Mouse (Mus musculus) forebrain, embryonic 13.5 days (tissue): ENCODE measurements at regions not wholly inside any gene's neighbourhood (a gene's known extent, or its start where the extent isn't known, plus 50 kb on each side); places are given as distances from the start of the nearest gene placed in this dataset.

Source experiments
- ATAC-seq: fragments of 200-750 bp; cut with Nextera tagmentation; 2 replicates; pipeline ENCODE4 v1.8.0; 2017
- H3K27ac ChIP-seq: fragments of 300-500 bp; sonication (generic); 2 replicates; pipeline ENCODE4 v1.5.1; 2015; ENCODE audit warnings: inconsistent platforms, mild to moderate bottlenecking, moderate library complexity
- H3K27me3 ChIP-seq: fragments of 300-500 bp; sonication (generic); 2 replicates; pipeline ENCODE4 v1.6.1; 2015; ENCODE audit warnings: mild to moderate bottlenecking, inconsistent platforms
- H3K36me3 ChIP-seq: fragments of 300-500 bp; sonication (generic); 2 replicates; pipeline ENCODE4 v1.6.1; 2015; ENCODE audit warnings: mild to moderate bottlenecking, inconsistent platforms; ENCODE audit not compliant: poor library complexity, severe bottlenecking
- H3K4me1 ChIP-seq: fragments of 300-500 bp; sonication (generic); 2 replicates; pipeline ENCODE4 v1.6.1; 2015; ENCODE audit warnings: inconsistent platforms
- H3K4me2 ChIP-seq: fragments of 300-500 bp; sonication (generic); 2 replicates; pipeline ENCODE4 v1.6.1; 2015; ENCODE audit warnings: inconsistent platforms, mild to moderate bottlenecking, moderate library complexity
- H3K4me3 ChIP-seq: fragments of 300-500 bp; sonication (generic); 2 replicates; pipeline ENCODE4 v1.5.1; 2015; ENCODE audit warnings: mild to moderate bottlenecking, inconsistent platforms
- H3K9ac ChIP-seq: fragments of 300-500 bp; sonication (generic); 2 replicates; pipeline ENCODE4 v1.6.1; 2015; ENCODE audit warnings: mild to moderate bottlenecking, inconsistent platforms
- H3K9me3 ChIP-seq: fragments of 300-500 bp; sonication (generic); replicated peaks from 2 replicates; pipeline ENCODE4 v1.6.1; 2016; ENCODE audit warnings: inconsistent platforms
- WGBS: fragments of 180-500 bp; shearing (Covaris S2); methylation state at CpG from one replicate; pipeline ENCODE4 v1.1.7; 2015; 5-methylcytosine and 5-hydroxymethylcytosine counted together

DNA sequence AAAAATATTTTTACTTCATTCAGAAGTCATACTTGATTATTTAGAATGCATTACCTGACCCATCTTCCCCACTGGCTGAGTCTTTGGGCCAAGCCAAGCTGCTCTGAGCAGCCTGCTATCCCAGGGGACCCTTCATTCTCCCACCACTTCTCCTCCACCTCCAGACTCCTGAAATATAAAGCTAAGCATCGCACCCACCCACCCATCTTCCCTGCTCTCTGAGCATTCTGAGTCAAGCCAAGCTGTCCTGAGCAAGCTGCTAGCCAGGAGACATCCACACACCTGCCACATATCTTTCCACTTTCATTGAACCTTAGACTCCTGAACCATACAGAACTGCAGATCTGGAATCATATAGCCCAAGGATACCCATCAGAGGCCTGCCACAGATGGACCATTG is 1456.2 kb upstream of the Adam24 start:
- no peaks in the 10 kb centered on the region for H3K4me1 ChIP-seq
- H3K4me2 ChIP-seq, result no peak overlapping the region
- ATAC-seq, result no peak
- H3K9me3 ChIP-seq, result no peaks in the 10 kb centered on the region
- H3K9ac ChIP-seq, result no peak overlapping the region
- no peak overlapping the region for H3K27ac ChIP-seq
- WGBS, result 91% methylated on average over 1 of the region's 1 CpGs
- no peak overlapping the region for H3K4me3 ChIP-seq
- no peaks in the 10 kb centered on the region for H3K36me3 ChIP-seq
- H3K27me3 ChIP-seq, result no peaks in the 10 kb centered on the region

- Histone ChIP-seq H3K4me2 (no peak overlapping the region), H3K27me3 (no peaks in the 10 kb centered on the region), H3K36me3 (no peaks in the 10 kb centered on the region), H3K9ac (no peak overlapping the region), H3K4me3 (no peak overlapping the region), H3K27ac (no peak overlapping the region), H3K9me3 (no peaks in the 10 kb centered on the region), H3K4me1 (no peaks in the 10 kb centered on the region)
- ATAC-seq, result no peak
Observed at GRCm38 (mm10) chr8:39227239-39227638, 1447.6 kb upstream of the Adam24 start.

DNA sequence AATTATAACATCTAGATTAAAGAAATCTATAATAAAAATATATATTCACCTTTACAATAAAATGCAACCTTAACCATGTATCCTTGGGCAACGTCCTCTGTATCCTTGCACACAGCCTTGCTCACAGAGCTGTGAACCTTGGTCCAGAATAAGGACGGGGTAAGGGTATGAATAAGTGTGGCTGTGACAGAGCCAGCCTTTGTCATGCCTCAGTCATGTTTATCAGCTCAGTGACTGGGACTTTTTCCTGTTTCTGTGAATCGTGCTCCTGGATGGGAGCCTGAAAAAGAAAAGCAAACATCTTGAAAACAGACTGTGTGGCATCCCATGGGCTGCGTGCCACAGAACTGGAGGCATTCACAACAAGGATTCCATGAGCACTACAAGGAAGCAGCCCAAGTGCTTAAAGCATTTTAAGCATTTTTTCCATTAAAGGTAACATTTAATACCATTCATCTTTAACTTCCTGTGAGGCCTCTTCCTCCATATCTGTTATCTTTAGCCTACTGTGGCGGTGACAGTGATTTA is 1405.8 kb upstream of the Adam24 start:
- no peaks in the 10 kb centered on the region for H3K27me3 ChIP-seq
- no peak overlapping the region for H3K9ac ChIP-seq
- no peak overlapping the region for H3K4me2 ChIP-seq
- no peak overlapping the region for H3K27ac ChIP-seq
- H3K9me3 ChIP-seq, result no peaks in the 10 kb centered on the region
- peak; percentile 75; the same call in 1 of the 2 replicates for ATAC-seq
- no peak overlapping the region for H3K4me3 ChIP-seq
- WGBS, result 74% methylated on average over 5 of the region's 5 CpGs
- no peaks in the 10 kb centered on the region for H3K36me3 ChIP-seq
- no peaks in the 10 kb centered on the region for H3K4me1 ChIP-seq

GRCm38 (mm10) chr8:39297548-39298306 is 1377.2 kb upstream of the Adam24 start:
- no peak overlapping the region for H3K27ac ChIP-seq
- no peaks in the 10 kb centered on the region for H3K9me3 ChIP-seq
- no peak for ATAC-seq
- no peak overlapping the region for H3K4me3 ChIP-seq
- WGBS, result 22% methylated on average over 12 of the region's 12 CpGs
- H3K4me1 ChIP-seq, result no peaks in the 10 kb centered on the region
- H3K27me3 ChIP-seq, result no peaks in the 10 kb centered on the region
- H3K9ac ChIP-seq, result no peak overlapping the region
- no peak overlapping the region for H3K4me2 ChIP-seq
- no peaks in the 10 kb centered on the region for H3K36me3 ChIP-seq

DNA sequence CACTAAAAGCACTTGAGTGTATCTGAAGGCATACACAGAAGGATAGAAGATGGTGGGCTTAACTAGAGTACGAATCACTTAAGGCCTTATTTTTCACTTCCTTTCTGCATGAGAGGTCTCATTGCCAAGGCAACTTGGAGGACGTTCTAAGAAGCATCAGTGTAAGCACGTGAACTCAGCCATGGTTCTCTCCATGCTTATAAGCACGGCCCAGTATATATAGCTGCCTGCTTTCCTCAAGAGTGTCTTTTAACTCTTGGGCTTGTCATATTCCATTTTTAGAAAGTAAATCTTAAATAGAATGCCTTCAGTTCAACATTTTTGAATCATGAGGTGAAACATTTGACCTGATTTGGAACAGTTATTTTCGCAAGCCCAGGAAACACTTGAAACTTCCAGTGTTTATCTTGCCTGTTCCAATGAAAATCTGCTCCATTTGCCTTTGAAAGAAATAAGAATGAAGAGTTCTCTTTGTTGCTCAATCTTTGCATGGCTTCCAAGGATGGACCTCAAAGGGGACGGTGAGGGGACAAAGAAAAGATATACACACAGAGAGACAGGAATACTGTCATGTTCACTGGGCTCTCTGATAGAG is 1371.0 kb upstream of the Adam24 start:
- Histone ChIP-seq H3K27me3 (no peaks in the 10 kb centered on the region), H3K4me3 (no peak overlapping the region), H3K9me3 (no peaks in the 10 kb centered on the region), H3K9ac (no peak overlapping the region), H3K4me1 (no peaks in the 10 kb centered on the region), H3K27ac (no peak overlapping the region), H3K4me2 (no peak overlapping the region), H3K36me3 (no peaks in the 10 kb centered on the region)
- 79% methylated on average over 6 of the region's 6 CpGs for WGBS
- no peak for ATAC-seq

GRCm38 (mm10) chr8:39313854-39314253 is 1361.0 kb upstream of the Adam24 start:
- Histone ChIP-seq H3K27me3 (no peaks in the 10 kb centered on the region), H3K36me3 (no peaks in the 10 kb centered on the region), H3K9ac (no peak overlapping the region), H3K27ac (no peak overlapping the region), H3K4me2 (no peak overlapping the region), H3K4me1 (no peaks in the 10 kb centered on the region), H3K4me3 (no peak overlapping the region), H3K9me3 (no peaks in the 10 kb centered on the region)
- no peak for ATAC-seq
- WGBS, result 69% methylated on average over 3 of the region's 3 CpGs

- no peak overlapping the region for H3K27ac ChIP-seq
- H3K4me1 ChIP-seq, result no peaks in the 10 kb centered on the region
- ATAC-seq, result no peak
- H3K27me3 ChIP-seq, result no peaks in the 10 kb centered on the region
- no peaks in the 10 kb centered on the region for H3K9me3 ChIP-seq
- 82% methylated on average over 10 of the region's 10 CpGs for WGBS
- H3K4me2 ChIP-seq, result no peak overlapping the region
- no peak overlapping the region for H3K4me3 ChIP-seq
- H3K36me3 ChIP-seq, result no peaks in the 10 kb centered on the region
- H3K9ac ChIP-seq, result no peak overlapping the region
Observed at GRCm38 (mm10) chr8:39315521-39316233, 1359.2 kb upstream of the Adam24 start.

DNA sequence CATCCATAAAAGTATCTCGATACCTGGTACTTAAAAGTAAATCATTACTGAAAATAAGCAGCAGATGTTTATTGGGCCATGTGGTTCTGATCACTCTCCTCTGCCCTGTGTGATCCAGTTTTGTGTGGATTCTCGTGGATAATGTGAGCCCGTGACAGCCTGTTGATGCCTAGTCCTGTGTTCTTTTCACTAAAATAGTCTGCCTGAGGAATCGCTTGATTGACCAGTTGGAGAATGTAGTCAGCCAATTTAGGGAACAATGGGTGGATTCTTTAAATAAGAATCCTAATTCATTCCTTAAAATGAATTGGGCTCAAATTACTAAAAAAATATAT is 1358.7 kb upstream of the Adam24 start:
- WGBS, result 43% methylated on average over 4 of the region's 4 CpGs
- no peaks in the 10 kb centered on the region for H3K9me3 ChIP-seq
- H3K4me2 ChIP-seq, result no peak overlapping the region

DNA sequence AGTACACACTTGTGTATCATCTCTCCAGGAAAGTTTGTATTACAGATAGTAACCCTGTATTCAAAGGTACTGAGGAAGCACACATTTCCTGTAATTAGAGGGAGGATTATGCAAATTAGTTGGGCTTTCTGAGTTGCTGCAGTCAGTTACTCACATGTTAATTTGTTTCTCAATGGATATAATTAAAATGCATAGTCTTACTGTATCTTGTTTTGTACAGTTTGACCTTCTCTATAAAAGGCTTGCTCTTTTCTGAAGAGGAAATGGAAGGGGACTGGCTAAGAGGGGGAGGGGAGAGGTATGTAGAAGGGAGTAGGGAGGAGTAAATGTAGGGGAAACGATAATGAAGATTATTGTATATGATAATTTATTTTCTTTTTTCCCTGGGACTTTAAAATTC is 1345.5 kb upstream of the Adam24 start:
- Histone ChIP-seq H3K9me3 (no peaks in the 10 kb centered on the region), H3K27me3 (no peaks in the 10 kb centered on the region), H3K9ac (no peak overlapping the region), H3K4me2 (no peak overlapping the region), H3K27ac (no peak overlapping the region), H3K4me3 (no peak overlapping the region), H3K36me3 (no peaks in the 10 kb centered on the region), H3K4me1 (no peaks in the 10 kb centered on the region)
- 57% methylated on average over 1 of the region's 1 CpGs for WGBS
- ATAC-seq, result peak; percentile 53; the same call in 1 of the 2 replicates

More for the DNA sequence above, 1358.7 kb upstream of the Adam24 start:
- no peak for ATAC-seq
- H3K27ac ChIP-seq, result no peak overlapping the region
- no peaks in the 10 kb centered on the region for H3K36me3 ChIP-seq
- H3K4me1 ChIP-seq, result no peaks in the 10 kb centered on the region
- H3K27me3 ChIP-seq, result no peaks in the 10 kb centered on the region
- H3K9ac ChIP-seq, result no peak overlapping the region
- H3K4me3 ChIP-seq, result no peak overlapping the region

DNA sequence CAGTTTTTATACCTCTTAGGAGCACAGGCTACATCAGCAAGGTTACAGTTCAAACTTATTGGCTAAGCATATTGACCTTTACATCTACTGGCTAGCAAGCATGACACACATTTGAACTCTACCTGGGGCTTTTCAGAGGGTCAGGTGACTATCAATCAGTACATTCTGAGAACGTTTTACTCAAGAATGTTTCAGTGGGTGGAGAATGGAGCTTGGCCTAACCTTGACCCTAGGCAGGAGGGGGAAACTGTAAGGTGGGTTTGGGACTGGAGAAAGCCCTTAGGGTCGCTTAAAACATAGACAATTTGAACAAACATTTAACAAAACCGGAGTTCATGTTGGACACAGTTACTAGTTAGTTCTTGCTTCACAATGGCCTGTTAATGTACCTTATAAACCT is 1330.1 kb upstream of the Adam24 start:
- Histone ChIP-seq H3K4me2 (no peak overlapping the region), H3K9ac (no peak overlapping the region)
- WGBS, result 77% methylated on average over 3 of the region's 3 CpGs

DNA sequence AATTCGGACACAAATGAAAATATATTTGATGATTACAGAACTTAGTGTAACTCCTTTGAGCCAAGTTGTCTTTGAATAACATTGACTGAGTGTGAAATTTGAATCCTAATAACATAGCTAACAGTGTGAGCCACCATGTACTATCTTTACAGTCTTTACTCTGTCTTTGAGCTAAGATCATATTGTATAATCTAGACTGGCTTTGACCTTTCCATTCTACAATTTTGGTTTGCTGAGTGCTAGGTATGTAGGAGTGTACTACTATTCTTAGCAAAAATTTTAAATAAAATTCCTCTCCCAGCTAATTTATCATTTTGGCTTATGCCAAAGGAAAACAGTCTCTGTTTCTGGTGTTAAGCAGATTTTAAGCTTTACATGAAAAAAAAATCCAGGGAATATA is 1328.4 kb upstream of the Adam24 start:
- Histone ChIP-seq H3K9ac (no peak overlapping the region), H3K4me3 (no peak overlapping the region), H3K36me3 (no peaks in the 10 kb centered on the region), H3K27me3 (no peaks in the 10 kb centered on the region), H3K9me3 (no peaks in the 10 kb centered on the region), H3K4me1 (no peaks in the 10 kb centered on the region), H3K4me2 (no peak overlapping the region), H3K27ac (no peak overlapping the region)
- 93% methylated on average over 1 of the region's 1 CpGs for WGBS
- ATAC-seq, result no peak

More for the DNA sequence above, 1330.1 kb upstream of the Adam24 start:
- H3K36me3 ChIP-seq, result no peaks in the 10 kb centered on the region
- H3K9me3 ChIP-seq, result no peaks in the 10 kb centered on the region
- H3K27me3 ChIP-seq, result no peaks in the 10 kb centered on the region
- no peak overlapping the region for H3K4me3 ChIP-seq
- no peak overlapping the region for H3K27ac ChIP-seq
- no peak for ATAC-seq
- no peaks in the 10 kb centered on the region for H3K4me1 ChIP-seq

GRCm38 (mm10) chr8:39348956-39349355 is 1325.9 kb upstream of the Adam24 start:
- H3K4me2 ChIP-seq, result no peak overlapping the region
- WGBS, result 93% methylated on average over 3 of the region's 3 CpGs

More at GRCm38 (mm10) chr8:39348956-39349355, 1325.9 kb upstream of the Adam24 start:
- no peaks in the 10 kb centered on the region for H3K36me3 ChIP-seq
- no peaks in the 10 kb centered on the region for H3K4me1 ChIP-seq
- no peaks in the 10 kb centered on the region for H3K27me3 ChIP-seq
- H3K9me3 ChIP-seq, result no peaks in the 10 kb centered on the region
- no peak overlapping the region for H3K27ac ChIP-seq
- no peak for ATAC-seq
- H3K9ac ChIP-seq, result no peak overlapping the region
- H3K4me3 ChIP-seq, result no peak overlapping the region
